Mouse (Mus musculus) right cerebral cortex, postnatal 10 days (tissue): ENCODE data around the gene Gm4301.
"Not testable (repeated sequence)": the region's sequence is repeated elsewhere in the genome, so short reads cannot be mapped to it uniquely, and the experiment has no call there.

Experiments
- DNase-seq, 2 experiments: peaks; one replicate each; pipeline ENCODE4 v3.0.0; 2021; ENCODE audit warnings: low spot score in 2 of 2

Gm4301 gene

DNA sequence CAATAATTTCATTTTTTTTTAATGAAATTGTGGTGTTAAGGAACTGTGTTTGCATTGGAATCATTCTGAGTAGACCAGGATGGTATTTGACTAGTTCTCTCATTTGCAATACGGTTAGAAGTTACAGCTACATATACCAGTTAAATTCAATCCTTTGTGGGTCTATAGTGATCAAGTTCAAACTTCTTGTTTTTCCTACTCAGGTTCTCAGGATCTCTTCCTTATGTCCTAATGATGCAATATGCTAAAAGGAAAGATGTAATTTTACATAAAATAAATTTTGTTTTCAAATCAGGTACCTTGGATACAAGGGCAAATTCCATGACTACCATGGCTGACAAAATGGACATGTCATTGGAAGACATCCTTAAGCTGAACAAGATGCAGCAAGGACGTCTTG is at the start of gene Gm4301:
Gene Gm4301, plus strand, starts transcription at position 301 of the 400 bp plus-strand sequence.
- not testable (repeated sequence) for DNase-seq

DNA sequence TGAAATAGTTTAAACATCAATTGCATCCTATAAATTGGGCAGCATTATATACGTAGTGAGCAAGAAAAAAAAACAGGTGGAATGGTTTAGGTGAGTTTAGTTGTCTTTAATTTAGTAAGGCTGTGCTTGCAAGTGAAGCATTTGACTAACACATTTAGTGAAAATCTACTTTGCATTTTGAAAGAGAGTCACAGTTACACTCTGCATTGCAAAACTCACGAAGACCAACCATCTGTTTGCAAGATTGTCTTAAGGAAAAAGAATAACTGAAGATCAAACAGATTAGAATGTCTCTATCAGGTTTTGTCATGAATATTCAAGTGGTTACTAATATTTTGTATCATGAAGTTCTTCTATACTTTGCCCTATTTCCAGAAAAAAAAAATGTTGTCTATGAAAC is 39.4 kb upstream of the Gm4301 start:
- no peak for DNase-seq

GRCm38 (mm10) chr10:100300106-100300505 is 35.4 kb upstream of the Gm4301 start:
- DNase-seq, result not testable (repeated sequence)

DNA sequence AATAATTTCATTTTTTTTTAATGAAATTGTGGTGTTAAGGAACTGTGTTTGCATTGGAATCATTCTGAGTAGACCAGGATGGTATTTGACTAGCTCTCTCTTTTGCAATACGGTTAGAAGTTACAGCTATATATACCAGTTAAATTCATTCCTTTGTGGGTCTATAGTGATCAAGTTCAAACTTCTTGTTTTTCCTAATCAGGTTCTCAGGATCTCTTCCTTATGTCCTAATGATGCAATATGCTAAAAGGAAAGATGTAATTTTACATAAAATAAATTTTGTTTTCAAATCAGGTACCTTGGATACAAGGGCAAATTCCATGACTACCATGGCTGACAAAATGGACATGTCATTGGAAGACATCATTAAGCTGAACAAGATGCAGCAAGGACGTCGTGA is 5.1 kb downstream of the Gm4301 start, which contains the start of gene Gm4302:
Gene Gm4302, plus strand, starts transcription at position 301 of the 400 bp plus-strand sequence.
- DNase-seq, result not testable (repeated sequence)

DNA sequence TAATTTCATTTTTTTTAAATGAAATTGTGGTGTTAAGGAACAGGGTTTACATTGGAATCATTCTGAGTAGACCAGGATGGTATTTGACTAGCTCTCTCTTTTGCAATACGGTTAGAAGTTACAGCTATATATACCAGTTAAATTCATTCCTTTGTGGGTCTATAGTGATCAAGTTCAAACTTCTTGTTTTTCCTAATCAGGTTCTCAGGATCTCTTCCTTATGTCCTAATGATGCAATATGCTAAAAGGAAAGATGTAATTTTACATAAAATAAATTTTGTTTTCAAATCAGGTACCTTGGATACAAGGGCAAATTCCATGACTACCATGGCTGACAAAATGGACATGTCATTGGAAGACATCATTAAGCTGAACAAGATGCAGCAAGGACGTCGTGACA is 10.2 kb downstream of the Gm4301 start, which contains the start of gene Gm4303:
Gene Gm4303, plus strand, starts transcription at position 301 of the 400 bp plus-strand sequence.
- not testable (repeated sequence) for DNase-seq

- DNase-seq, result not testable (repeated sequence)
These were observed 15.3 kb downstream of the Gm4301 start, which contains the start of gene Gm4305 for GRCm38 (mm10) chr10:100350793-100351192. Gene Gm4305, plus strand, starts transcription at chr10:100351093.

- peak; percentile 17 for DNase-seq
These were observed 21.4 kb downstream of the Gm4301 start for GRCm38 (mm10) chr10:100356841-100357240.

GRCm38 (mm10) chr10:100361038-100361437 is 25.6 kb downstream of the Gm4301 start, which contains the start of gene Gm4307:
Gene Gm4307, plus strand, starts transcription at chr10:100361338.
- DNase-seq, result not testable (repeated sequence)

GRCm38 (mm10) chr10:100382460-100382859 is 47.0 kb downstream of the Gm4301 start, which contains the start of gene Gm4312:
Gene Gm4312, minus strand, starts transcription at chr10:100382560.
- not testable (repeated sequence) for DNase-seq
